Mouse (Mus musculus) retina, postnatal 7 days (tissue): ENCODE results near the gene Ripor1.
"Not testable (repeated sequence)": the region's sequence is repeated elsewhere in the genome, so short reads cannot be mapped to it uniquely, and the experiment has no call there.

Experiments used
- DNase-seq: peaks from one replicate; pipeline ENCODE4 v3.0.0-alpha.2; 2012; ENCODE audit warnings: low read depth, low spot score

Gene Ripor1

GRCm38 (mm10) chr8:105604804-105605381 lies at the start of gene Ripor1:
Ripor1 (plus strand) TSS chr8:105605255.
- DNase-seq, result no peak

- no peak for DNase-seq
Observed at GRCm38 (mm10) chr8:105562863-105563262, 42.2 kb upstream of the Ripor1 start.

GRCm38 (mm10) chr8:105563871-105564270 lies 41.2 kb upstream of the Ripor1 start:
- no peak for DNase-seq

GRCm38 (mm10) chr8:105564573-105565229 lies 40.4 kb upstream of the Ripor1 start:
- DNase-seq, result not testable (repeated sequence)

GRCm38 (mm10) chr8:105565401-105565881 lies 39.6 kb upstream of the Ripor1 start:
- peak; percentile 13 for DNase-seq

- DNase-seq, result peak; percentile 97
Observed at GRCm38 (mm10) chr8:105565952-105566702, 38.9 kb upstream of the Ripor1 start, which contains the start of gene Atp6v0d1. Atp6v0d1 (minus strand) TSS chr8:105566047.

- no peak for DNase-seq
Observed at GRCm38 (mm10) chr8:105566703-105567595, 38.1 kb upstream of the Ripor1 start.

GRCm38 (mm10) chr8:105571810-105572209 lies 33.2 kb upstream of the Ripor1 start:
- no peak for DNase-seq

- DNase-seq, result no peak
Observed at GRCm38 (mm10) chr8:105573427-105573826, 31.6 kb upstream of the Ripor1 start.

- no peak for DNase-seq
Observed at GRCm38 (mm10) chr8:105574741-105575140, 30.3 kb upstream of the Ripor1 start.

- DNase-seq, result no peak
Observed at GRCm38 (mm10) chr8:105575538-105575937, 29.5 kb upstream of the Ripor1 start.

- no peak for DNase-seq
Observed at GRCm38 (mm10) chr8:105579719-105580118, 25.3 kb upstream of the Ripor1 start.

- DNase-seq, result no peak
Observed at GRCm38 (mm10) chr8:105592431-105592830, 12.6 kb upstream of the Ripor1 start.

- DNase-seq, result no peak
Observed at GRCm38 (mm10) chr8:105593859-105594258, 11.2 kb upstream of the Ripor1 start.

GRCm38 (mm10) chr8:105594451-105595242 lies 10.4 kb upstream of the Ripor1 start:
- no peak for DNase-seq

- no peak for DNase-seq
Observed at GRCm38 (mm10) chr8:105596362-105597034, 8.6 kb upstream of the Ripor1 start.

GRCm38 (mm10) chr8:105598777-105599176 lies 6.3 kb upstream of the Ripor1 start:
- DNase-seq, result no peak

- DNase-seq, result no peak
Observed at GRCm38 (mm10) chr8:105601301-105601700, 3.8 kb upstream of the Ripor1 start.

- not testable (repeated sequence) for DNase-seq
Observed at GRCm38 (mm10) chr8:105602540-105602939, 2.5 kb upstream of the Ripor1 start.
